In the genomic region with DNA sequence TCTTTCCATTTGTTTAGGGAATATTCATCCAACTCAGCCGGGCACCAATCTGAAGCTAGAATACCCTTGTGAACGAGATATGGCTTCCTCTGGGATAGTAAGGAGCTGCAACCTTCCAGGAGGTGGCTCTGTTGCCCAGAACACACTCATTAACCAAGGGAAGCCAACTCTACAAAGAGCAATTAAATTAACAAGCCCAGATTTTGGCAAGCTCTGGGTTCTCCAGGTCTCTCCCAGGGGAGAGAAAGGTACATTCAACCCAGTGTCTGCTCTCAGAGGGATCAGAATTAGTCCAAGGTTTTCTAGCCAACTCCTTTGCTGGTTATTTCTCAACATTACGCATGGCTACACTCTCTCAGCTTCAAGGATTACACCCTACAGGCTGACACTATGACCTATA, we compare ENCODE assay signal across 13 mouse cellular contexts. TPM values are rescaled to one million over a fixed set of nuclear protein-coding genes. Genes with fewer than 3 reads are reported as not detected.
DNase-seq lines count a peak whose midpoint lies in the region; ATAC-seq and TF ChIP-seq lines count a peak whose summit lies in the region.
"Had no signal": no experiment of that assay in that cellular context is flagged by ENCODE, and none has a peak within 500 bp of the region (broad histone marks: within the 10 kb centered on the region; RNA-seq: fewer than 3 reads in every experiment).

No protein-coding gene starts in this region.

- H3K27me3 ChIP-seq in intestine, postnatal 0 days (replicated peaks; ENCODE audit: control insufficient read depth, insufficient read depth, low read length), result no peaks in the 10 kb centered on the region
- no peaks in the 10 kb centered on the region for H3K27me3 ChIP-seq in intestine, embryonic 16.5 days (replicated peaks; ENCODE audit: control insufficient read depth, insufficient read depth, low read length)
- H3K27me3 ChIP-seq: heart, embryonic 15.5 days; stomach, embryonic 15.5 days had no signal

- H3K9ac ChIP-seq in intestine, postnatal 0 days (ENCODE audit: low read depth, low read length), result no peak overlapping the region
- H3K9ac ChIP-seq in intestine, embryonic 16.5 days (ENCODE audit: low read depth, low read length), result no peak overlapping the region
- H3K9ac ChIP-seq: heart, embryonic 15.5 days; stomach, embryonic 15.5 days had no signal

- WGBS in intestine, postnatal 0 days, result 58% methylated on average over 3 of the region's 3 CpGs
- WGBS in intestine, embryonic 16.5 days, result 65% methylated on average over 3 of the region's 3 CpGs
- 41% methylated on average over 3 of the region's 3 CpGs for WGBS in lung, adult 2 months

- DNase-seq in lung, postnatal 36 days, result peak; percentile 6
- no peak for DNase-seq in lung, adult 2 months
- DNase-seq in fat pad, adult 2 months (ENCODE audit: extremely low read depth, low read depth, low spot score), result peak; percentile 93
- DNase-seq in urinary bladder, postnatal 25 days (ENCODE audit: low spot score), result no peak
- DNase-seq in embryo, embryonic 9.5 days (ENCODE audit: extremely low spot score), result no peak
- DNase-seq: cerebellum, postnatal 25 days; lung, postnatal 4 days; right cerebral cortex, postnatal 4 days had no signal

- TF ChIP-seq CTCF in intestine, postnatal 0 days (IDR thresholded peaks at IDR 0.05; ENCODE audit: low read depth), result peak; percentile 53
- no peak for TF ChIP-seq CTCF in lung, adult 2 months (IDR thresholded peaks at IDR 0.05; ENCODE audit: insufficient read depth, low read length)

- H3K4me3 ChIP-seq in intestine, postnatal 0 days (ENCODE audit: low read depth, low read length), result no peak overlapping the region
- H3K4me3 ChIP-seq in intestine, embryonic 16.5 days (ENCODE audit: low read length), result no peak overlapping the region
- H3K4me3 ChIP-seq in lung, adult 2 months (replicated peaks; ENCODE audit: extremely low read depth, low read depth, low read length), result no peak overlapping the region
- H3K4me3 ChIP-seq: heart, embryonic 15.5 days; limb, embryonic 10.5 days; stomach, embryonic 15.5 days had no signal

- no peak for ATAC-seq in intestine, postnatal 0 days
- no peak for ATAC-seq in intestine, embryonic 16.5 days

- H3K36me3 ChIP-seq in intestine, postnatal 0 days (ENCODE audit: control insufficient read depth, insufficient read depth), result no peaks in the 10 kb centered on the region
- H3K36me3 ChIP-seq in intestine, embryonic 16.5 days (ENCODE audit: control insufficient read depth, insufficient read depth, low read length), result no peaks in the 10 kb centered on the region
- H3K36me3 ChIP-seq: heart, embryonic 15.5 days; limb, embryonic 10.5 days; stomach, embryonic 15.5 days had no signal

- H3K9me3 ChIP-seq in intestine, postnatal 0 days (ENCODE audit: control insufficient read depth), result no peaks in the 10 kb centered on the region
- no peaks in the 10 kb centered on the region for H3K9me3 ChIP-seq in intestine, embryonic 16.5 days (ENCODE audit: control insufficient read depth, low read length)
- H3K9me3 ChIP-seq: heart, embryonic 15.5 days; limb, embryonic 10.5 days; stomach, embryonic 15.5 days had no signal

- no peak overlapping the region for H3K4me2 ChIP-seq in intestine, postnatal 0 days (replicated peaks; ENCODE audit: low read depth)
- H3K4me2 ChIP-seq in intestine, embryonic 16.5 days (ENCODE audit: low read depth, low read length), result no peak overlapping the region
- H3K4me2 ChIP-seq: heart, embryonic 15.5 days; stomach, embryonic 15.5 days had no signal

- H3K27ac ChIP-seq in intestine, postnatal 0 days (ENCODE audit: low read depth, low read length), result no peak overlapping the region
- H3K27ac ChIP-seq in intestine, embryonic 16.5 days (ENCODE audit: low read length), result no peak overlapping the region
- H3K27ac ChIP-seq: heart, embryonic 15.5 days; limb, embryonic 10.5 days; stomach, embryonic 15.5 days had no signal

- no peaks in the 10 kb centered on the region for H3K4me1 ChIP-seq in intestine, postnatal 0 days (replicated peaks; ENCODE audit: control insufficient read depth, insufficient read depth, low read length)
- no peaks in the 10 kb centered on the region for H3K4me1 ChIP-seq in intestine, embryonic 16.5 days (ENCODE audit: control insufficient read depth, insufficient read depth, low read length)
- no peaks in the 10 kb centered on the region for H3K4me1 ChIP-seq in lung, adult 2 months (ENCODE audit: control insufficient read depth, insufficient read depth, low read length)
- H3K4me1 ChIP-seq: heart, embryonic 15.5 days; limb, embryonic 10.5 days; stomach, embryonic 15.5 days had no signal

- no peak for TF ChIP-seq POLR2A in lung, adult 2 months (IDR thresholded peaks at IDR 0.05; ENCODE audit: borderline replicate concordance, extremely low read depth, low read depth, low read length)

RNA-seq across cellular contexts. Expression of a gene that starts 26.6 kb away (rescaled TPM):
- 0.03 TPM in 1 of 2 replicates, not detected in the other for polyA plus RNA-seq in intestine, postnatal 0 days (2015; fragmentation: Nextera tagmentation; extraction: Ambion mirVana)
- 0.10 and 0.17 TPM in 2 replicates for polyA plus RNA-seq in intestine, embryonic 16.5 days (2015; fragmentation: Nextera tagmentation; extraction: Ambion mirVana)
- 0.32 and 2.5 TPM in 2 replicates for polyA plus RNA-seq in lung, adult 2 months (2012; rRNA removed)

Comparison
In these comparisons a context has a peak if more than half of its experiments do, and no peak if none do; other contexts are left out.
1. DNase-seq: peak in lung, postnatal 36 days (single experiment) and fat pad, adult 2 months (single experiment); none in lung, adult 2 months (single experiment), urinary bladder, postnatal 25 days (single experiment) and embryo, embryonic 9.5 days (single experiment).